Mouse (Mus musculus) lung, postnatal 0 days (tissue): ENCODE results near the gene Trak1. TPM values are rescaled to one million over a fixed set of nuclear protein-coding genes. Genes with fewer than 3 reads are reported as not detected.
A peak's percentile ranks its signal among the peaks of the same experiment; 100 is the strongest.

Experiments used
- ATAC-seq: fragments of 200-750 bp; cut with Nextera tagmentation; 2 replicates; pipeline ENCODE4 v1.8.0; 2017; ENCODE audit warnings: moderate library complexity
- DNase-seq: peaks from one replicate; pipeline ENCODE4 v3.0.0-alpha.2; 2016; ENCODE audit warnings: low spot score
- H3K27ac ChIP-seq: fragments of 300-500 bp; sonication (generic); 2 replicates; pipeline ENCODE4 v1.5.1; 2014; ENCODE audit warnings: antibody characterized with exemption, mild to moderate bottlenecking, low read length, mixed read lengths
- H3K27me3 ChIP-seq: fragments of 300-500 bp; sonication (generic); replicated peaks from 2 replicates; pipeline ENCODE4 v1.6.1; 2014; ENCODE audit warnings: low read length, mixed read lengths; ENCODE audit not compliant: insufficient read depth
- H3K36me3 ChIP-seq: fragments of 300-500 bp; sonication (generic); 2 replicates; pipeline ENCODE4 v1.6.1; 2014; ENCODE audit warnings: low read length, mixed read lengths; ENCODE audit not compliant: insufficient read depth
- H3K4me1 ChIP-seq: fragments of 300-500 bp; sonication (generic); 2 replicates; pipeline ENCODE4 v1.6.1; 2014; ENCODE audit warnings: antibody characterized with exemption, low read depth, low read length, mixed read lengths; ENCODE audit not compliant: insufficient read depth
- H3K4me2 ChIP-seq: fragments of 300-500 bp; sonication (generic); replicated peaks from 2 replicates; pipeline ENCODE4 v1.6.1; 2014; ENCODE audit warnings: low read depth, mild to moderate bottlenecking, low read length, moderate library complexity, mixed read lengths
- H3K4me3 ChIP-seq: fragments of 300-500 bp; sonication (generic); 2 replicates; pipeline ENCODE4 v1.5.1; 2014; ENCODE audit warnings: low read depth, low read length
- H3K9ac ChIP-seq: fragments of 300-500 bp; sonication (generic); replicated peaks from 2 replicates; pipeline ENCODE4 v1.6.1; 2014; ENCODE audit warnings: low read depth, mild to moderate bottlenecking
- H3K9me3 ChIP-seq: fragments of 300-500 bp; sonication (generic); 2 replicates; pipeline ENCODE4 v1.6.1; 2016; ENCODE audit warnings: low read length, mixed read lengths
- CTCF ChIP-seq: IDR thresholded peaks from 2 replicates; pipeline ENCODE4 v1.5.1; 2016; ENCODE audit warnings: antibody characterized with exemption, mild to moderate bottlenecking
- EP300 ChIP-seq: IDR thresholded peaks from 2 replicates; pipeline ENCODE4 v1.6.1; 2016; ENCODE audit warnings: antibody characterized with exemption, mild to moderate bottlenecking, control low read depth
- WGBS: fragments of 180-500 bp; shearing (Covaris S2); extraction: QIAGEN DNeasy Blood & Tissue Kit; methylation state at CpG from one replicate; pipeline ENCODE4 v1.1.7; 2014; 5-methylcytosine and 5-hydroxymethylcytosine counted together
- polyA plus RNA-seq: library from polyadenylated mRNA; unstranded; fragments of >200 nt; fragmentation: Nextera tagmentation; extraction: Ambion mirVana; gene quantifications from 2 replicates; pipeline ENCODE4 v1.2.1, GENCODE M21; 2015

The Trak1 gene
- polyA plus RNA-seq, 1 experiment from 2014 or later: 28.6 TPM

- Histone ChIP-seq H3K36me3 (no peaks in the 10 kb centered on the region), H3K4me2 (no peak overlapping the region), H3K27me3 (no peaks in the 10 kb centered on the region), H3K27ac (no peak overlapping the region), H3K4me3 (no peak overlapping the region), H3K4me1 (peaks cover 15% of the 10 kb centered on the region; the same call in 1 of the 2 replicates), H3K9ac (no peak overlapping the region), H3K9me3 (no peaks in the 10 kb centered on the region)
- 62% methylated on average over 19 of the region's 19 CpGs for WGBS
- DNase-seq: no peak
- TF ChIP-seq EP300 (no peak), CTCF (no peak)
- no peak for ATAC-seq
Observed at GRCm38 (mm10) chr9:121299976-121300570, 2.8 kb downstream of the Trak1 start.

DNA sequence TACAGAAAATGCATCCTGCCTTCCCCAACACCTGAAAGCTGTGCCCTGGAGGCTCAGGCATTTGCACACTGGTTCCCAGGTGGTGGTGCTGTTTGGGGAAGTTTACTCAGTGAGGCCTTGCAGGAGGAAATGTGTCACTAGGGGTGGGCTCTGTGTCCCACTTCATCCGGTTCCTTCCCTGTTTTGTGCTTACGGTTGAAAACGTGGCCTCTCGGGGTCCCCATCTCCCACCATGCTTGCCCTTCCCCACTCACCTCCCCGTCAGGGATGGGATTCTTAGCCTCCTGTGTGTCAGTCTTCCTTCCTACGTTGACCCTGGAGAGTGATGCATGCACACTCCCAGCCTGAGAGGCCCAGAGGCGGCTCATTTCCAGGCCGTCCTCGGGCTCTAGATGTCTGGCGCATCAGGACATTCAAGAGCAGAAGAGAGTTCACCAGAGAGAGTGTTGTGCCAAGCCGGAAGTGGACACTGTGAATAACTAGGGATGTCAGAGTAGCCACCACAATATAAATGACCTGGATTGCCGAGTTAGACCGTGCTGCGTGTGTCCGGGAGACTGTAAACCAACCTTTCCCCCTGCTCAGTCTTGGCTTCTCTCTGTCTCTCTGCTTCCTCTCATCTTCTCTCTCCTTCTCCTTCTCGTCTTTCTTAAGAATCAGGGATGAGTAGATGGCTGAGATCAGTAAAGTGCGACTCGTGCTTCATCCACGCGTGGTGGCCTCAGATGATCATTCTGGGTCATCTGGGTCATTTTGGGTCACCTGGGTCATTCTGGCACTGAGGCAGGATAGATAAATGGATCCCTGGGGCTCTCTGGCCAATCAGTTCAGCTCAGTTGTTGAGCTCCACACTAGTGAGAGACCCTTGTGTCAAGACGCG, 4.0 kb downstream of the Trak1 start:
- H3K9ac ChIP-seq: no peak overlapping the region
- no peak overlapping the region for H3K4me3 ChIP-seq
- peaks cover 15% of the 10 kb centered on the region; the same call in 1 of the 2 replicates for H3K4me1 ChIP-seq
- H3K4me2 ChIP-seq: 0 out of 2 replicates have a peak overlapping the region, but pooled peaks have one; percentile 4
- ATAC-seq (no peak), DNase-seq (no peak)
- H3K36me3 ChIP-seq: no peaks in the 10 kb centered on the region
- TF ChIP-seq CTCF: peak; percentile 42
- no peak for TF ChIP-seq EP300
- H3K27ac ChIP-seq: peak overlapping the region; percentile 38; the same call in 1 of the 2 replicates
- no peaks in the 10 kb centered on the region for H3K9me3 ChIP-seq
- WGBS: 64% methylated on average over 22 of the region's 22 CpGs
- H3K27me3 ChIP-seq: no peaks in the 10 kb centered on the region

DNA sequence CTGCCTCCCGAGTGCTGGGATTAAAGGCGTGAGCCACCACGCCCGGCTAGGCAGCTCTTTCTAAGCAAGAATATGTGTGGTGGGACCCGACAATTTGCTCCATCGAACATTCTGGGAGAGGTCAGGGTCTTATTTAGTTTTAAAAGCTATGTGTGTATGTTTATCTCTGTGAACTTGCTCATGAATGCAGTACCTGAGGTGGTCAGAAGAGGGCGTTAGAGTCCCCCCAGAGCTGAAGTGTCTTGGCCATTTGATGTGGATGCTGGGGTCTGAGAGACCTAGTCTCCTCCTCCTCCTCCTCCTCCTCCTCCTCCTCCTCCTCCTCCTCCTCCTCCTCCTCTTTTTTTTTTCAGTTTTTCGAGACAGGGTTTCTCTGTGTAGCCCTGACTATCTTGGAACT, 5.2 kb downstream of the Trak1 start:
- TF ChIP-seq EP300 (no peak), CTCF (peak; percentile 52)
- H3K4me3 ChIP-seq: no peak overlapping the region
- DNase-seq (no peak), ATAC-seq (no peak)
- no peak overlapping the region for H3K27ac ChIP-seq
- WGBS: 86% methylated on average over 8 of the region's 8 CpGs
- H3K9ac ChIP-seq: no peak overlapping the region
- H3K4me1 ChIP-seq: peaks cover 11% of the 10 kb centered on the region; the same call in 1 of the 2 replicates
- H3K4me2 ChIP-seq: no peak overlapping the region
- H3K36me3 ChIP-seq: no peaks in the 10 kb centered on the region
- H3K9me3 ChIP-seq: no peaks in the 10 kb centered on the region
- H3K27me3 ChIP-seq: no peaks in the 10 kb centered on the region

- TF ChIP-seq EP300: no peak
- TF ChIP-seq CTCF: no peak
- 36% methylated on average over 6 of the region's 6 CpGs for WGBS
- no peak overlapping the region for H3K9ac ChIP-seq
- no peaks in the 10 kb centered on the region for H3K36me3 ChIP-seq
- DNase-seq: no peak
- H3K27me3 ChIP-seq: no peaks in the 10 kb centered on the region
- H3K4me3 ChIP-seq: no peak overlapping the region
- H3K4me1 ChIP-seq: peaks cover 11% of the 10 kb centered on the region; the same call in 1 of the 2 replicates
- H3K9me3 ChIP-seq: no peaks in the 10 kb centered on the region
- H3K4me2 ChIP-seq: no peak overlapping the region
- H3K27ac ChIP-seq: no peak overlapping the region
- no peak for ATAC-seq
Observed at GRCm38 (mm10) chr9:121303086-121303485, 5.8 kb downstream of the Trak1 start.

GRCm38 (mm10) chr9:121303748-121304147, 6.4 kb downstream of the Trak1 start:
- H3K9ac ChIP-seq: no peak overlapping the region
- no peaks in the 10 kb centered on the region for H3K36me3 ChIP-seq
- ATAC-seq (no peak), DNase-seq (no peak)
- H3K4me2 ChIP-seq: no peak overlapping the region
- H3K27me3 ChIP-seq: no peaks in the 10 kb centered on the region
- TF ChIP-seq EP300 (no peak), CTCF (no peak)
- H3K4me1 ChIP-seq: peaks cover 5% of the 10 kb centered on the region; the same call in 1 of the 2 replicates
- H3K4me3 ChIP-seq: no peak overlapping the region
- no peaks in the 10 kb centered on the region for H3K9me3 ChIP-seq
- H3K27ac ChIP-seq: no peak overlapping the region
- 64% methylated on average over 9 of the region's 9 CpGs for WGBS

DNA sequence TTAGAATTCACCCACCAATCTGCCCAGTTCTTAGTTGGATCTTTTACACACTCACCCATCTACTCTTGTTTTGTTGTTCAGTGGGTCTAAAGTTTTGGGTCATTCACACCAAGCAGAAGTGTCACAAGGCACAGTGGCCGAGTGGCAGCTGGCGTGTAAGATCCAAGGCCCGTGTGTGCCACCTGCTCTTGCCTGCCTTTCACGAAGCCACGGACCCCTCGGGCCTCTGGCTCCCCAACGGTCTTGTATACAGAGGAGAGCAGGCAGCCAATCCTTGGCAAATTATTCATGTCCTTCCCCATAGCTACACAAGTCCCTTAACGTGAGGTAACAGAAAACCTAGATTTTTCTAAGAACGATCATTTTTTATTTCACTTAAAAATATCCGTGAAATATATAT, 7.2 kb downstream of the Trak1 start:
- Histone ChIP-seq H3K27ac (no peak overlapping the region), H3K36me3 (no peaks in the 10 kb centered on the region), H3K9me3 (no peaks in the 10 kb centered on the region), H3K4me2 (no peak overlapping the region), H3K9ac (no peak overlapping the region), H3K4me3 (no peak overlapping the region), H3K4me1 (0 out of 2 replicates have a peak, but pooled peaks cover 3% of the 10 kb centered on the region), H3K27me3 (no peaks in the 10 kb centered on the region)
- ATAC-seq (no peak), DNase-seq (no peak)
- WGBS: 81% methylated on average over 10 of the region's 10 CpGs
- no peak for TF ChIP-seq CTCF
- no peak for TF ChIP-seq EP300
